Mouse (Mus musculus) myocyte (in vitro differentiated cells): Measurements from ENCODE around the gene Mbl1.

Source experiments
- POLR2A ChIP-seq: IDR thresholded peaks from one replicate; pipeline ENCODE4 v1.6.1; 2011; ENCODE audit warnings: low read depth, mild to moderate bottlenecking, control low read depth, moderate library complexity; ENCODE audit not compliant: insufficient read length
- REST ChIP-seq: IDR thresholded peaks from one replicate; pipeline ENCODE4 v1.6.1; 2011; ENCODE audit warnings: mild to moderate bottlenecking, control low read depth, moderate library complexity; ENCODE audit not compliant: insufficient read depth, insufficient read length
- USF1 ChIP-seq: IDR thresholded peaks from one replicate; pipeline ENCODE4 v1.6.1; 2011; ENCODE audit warnings: low read depth, mild to moderate bottlenecking, control low read depth, moderate library complexity

GRCm38 (mm10) chr14:41140686-41141085, 10.6 kb upstream of the Mbl1 start:
- no peak for TF ChIP-seq USF1
- no peak for TF ChIP-seq POLR2A
- no peak for TF ChIP-seq REST
